Mouse (Mus musculus) E14TG2a.4 (cell line): ENCODE measurements around the gene Fam228a.
A peak's percentile ranks its signal among the peaks of the same experiment; 100 is the strongest.

Experiments
- H3K27me3 ChIP-seq: 2 replicates; pipeline ENCODE4 v1.6.1; 2014; ENCODE audit warnings: low read length, control low read depth; ENCODE audit not compliant: insufficient read depth
- H3K36me3 ChIP-seq: 2 replicates; pipeline ENCODE4 v1.6.1; 2014; ENCODE audit warnings: low read length, control low read depth; ENCODE audit not compliant: insufficient read depth
- H3K4me1 ChIP-seq: replicated peaks from 2 replicates; pipeline ENCODE4 v1.6.1; 2014; ENCODE audit warnings: low read depth, low read length, control low read depth
- H3K4me3 ChIP-seq: replicated peaks from 2 replicates; pipeline ENCODE4 v1.5.1; 2014; ENCODE audit warnings: mild to moderate bottlenecking, low read length
- H3K9me3 ChIP-seq: 2 replicates; pipeline ENCODE4 v1.6.1; 2014; ENCODE audit warnings: low read length, control low read depth
- CTCF ChIP-seq: conservative IDR thresholded peaks from 2 replicates; pipeline ENCODE4 v1.5.1; 2014; ENCODE audit warnings: low read length
- NANOG ChIP-seq: IDR thresholded peaks from 2 replicates; pipeline ENCODE4 v1.6.1; 2014; ENCODE audit warnings: borderline replicate concordance, low read length, mixed read lengths
- POU5F1 ChIP-seq: IDR thresholded peaks from 2 replicates; pipeline ENCODE4 v1.6.1; 2014; ENCODE audit warnings: low read length, borderline replicate concordance

Fam228a gene

GRCm38 (mm10) chr12:4732332-4732731, 5.9 kb downstream of the Fam228a start:
- 0 out of 2 replicates have a peak, but pooled peaks cover 3% of the 10 kb centered on the region for H3K4me1 ChIP-seq
- H3K27me3 ChIP-seq, result no peaks in the 10 kb centered on the region
- no peak overlapping the region for H3K4me3 ChIP-seq
- H3K9me3 ChIP-seq, result no peaks in the 10 kb centered on the region
- H3K36me3 ChIP-seq, result no peaks in the 10 kb centered on the region
- no peak for TF ChIP-seq NANOG
- TF ChIP-seq POU5F1, result no peak
- TF ChIP-seq CTCF, result no peak

- Histone ChIP-seq H3K27me3 (no peaks in the 10 kb centered on the region), H3K9me3 (no peaks in the 10 kb centered on the region), H3K4me1 (0 out of 2 replicates have a peak, but pooled peaks cover 3% of the 10 kb centered on the region), H3K4me3 (no peak overlapping the region), H3K36me3 (peaks cover 3% of the 10 kb centered on the region; the same call in 1 of the 2 replicates)
- no peak for TF ChIP-seq CTCF
- TF ChIP-seq NANOG, result no peak
- TF ChIP-seq POU5F1, result no peak
Measured at GRCm38 (mm10) chr12:4731629-4732028, 6.6 kb downstream of the Fam228a start.

DNA sequence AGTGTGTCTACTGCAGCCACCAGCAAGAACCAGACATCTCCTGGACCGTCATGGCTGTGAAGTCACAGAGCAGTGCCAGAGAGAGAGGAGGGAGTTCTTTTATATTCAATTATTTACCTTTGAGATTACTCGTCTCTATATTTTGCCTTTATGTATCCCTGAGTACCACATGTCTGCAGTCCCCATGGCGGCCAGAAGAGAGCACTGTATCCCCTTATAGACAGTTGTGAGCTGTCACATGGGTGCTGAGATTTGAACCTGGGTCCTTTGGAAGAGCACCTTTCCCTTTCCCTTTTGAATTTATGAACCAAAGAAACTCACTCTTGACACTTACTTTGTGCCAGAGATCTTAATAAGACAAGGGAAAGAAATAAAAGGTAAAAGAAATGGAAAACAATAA, 9.1 kb downstream of the Fam228a start:
- H3K4me1 ChIP-seq, result 0 out of 2 replicates have a peak, but pooled peaks cover 3% of the 10 kb centered on the region
- H3K4me3 ChIP-seq, result no peak overlapping the region
- no peaks in the 10 kb centered on the region for H3K9me3 ChIP-seq
- TF ChIP-seq CTCF, result peak; percentile 66
- no peak for TF ChIP-seq NANOG
- H3K27me3 ChIP-seq, result no peaks in the 10 kb centered on the region
- peaks cover 13% of the 10 kb centered on the region for H3K36me3 ChIP-seq

DNA sequence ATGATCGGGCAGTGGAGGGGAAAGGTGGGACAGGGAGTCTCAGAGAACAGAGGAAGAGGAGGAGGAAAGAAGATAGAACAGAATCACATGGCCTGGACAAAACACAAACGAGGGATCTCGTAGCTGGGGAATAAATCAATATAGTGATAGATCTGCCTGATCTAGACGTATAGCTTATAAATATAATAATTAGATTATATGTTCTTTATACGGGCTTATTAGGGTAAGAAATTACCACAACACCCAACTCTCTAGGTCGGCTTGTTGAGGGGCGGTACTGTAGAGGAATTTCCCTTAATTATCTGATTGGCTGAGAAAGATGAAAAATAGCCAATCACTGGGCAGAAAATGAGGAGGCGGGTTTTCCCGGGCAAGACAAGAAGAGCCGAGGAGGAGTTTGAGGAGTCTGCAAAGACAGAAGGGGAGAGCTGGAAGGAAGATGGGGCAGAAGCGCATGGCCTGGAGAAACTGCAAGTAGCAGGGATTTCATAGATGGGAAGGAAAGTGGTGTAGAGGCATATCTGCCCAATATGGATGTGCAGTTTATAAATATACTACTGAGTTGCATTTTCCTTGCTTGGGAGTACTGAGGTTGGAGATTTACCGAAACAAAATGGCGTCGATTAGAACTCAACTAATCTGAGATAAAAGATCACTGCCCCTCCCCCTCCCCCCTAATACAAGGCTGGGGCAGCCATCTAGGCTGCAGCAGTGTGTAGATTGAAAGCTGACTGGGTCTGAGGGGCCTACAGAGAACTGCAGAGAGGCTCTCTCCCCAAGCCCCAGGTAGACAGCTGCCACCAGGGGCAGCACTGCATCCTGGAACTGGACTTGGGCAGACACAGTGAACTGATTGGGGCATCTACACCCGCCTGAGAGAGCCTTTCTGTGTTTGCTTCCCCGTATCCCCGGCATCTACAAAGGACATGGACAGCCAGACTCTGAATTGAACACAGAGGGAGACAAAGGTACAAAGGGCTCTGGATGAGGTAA, 18.2 kb downstream of the Fam228a start:
- TF ChIP-seq NANOG, result no peak
- peak; percentile 64 for TF ChIP-seq CTCF
- H3K27me3 ChIP-seq, result peaks cover 19% of the 10 kb centered on the region
- peak overlapping the region; percentile 81 for H3K4me3 ChIP-seq
- H3K9me3 ChIP-seq, result no peaks in the 10 kb centered on the region
- peaks cover 36% of the 10 kb centered on the region for H3K4me1 ChIP-seq
- 0 out of 2 replicates have a peak, but pooled peaks cover 6% of the 10 kb centered on the region for H3K36me3 ChIP-seq

- Histone ChIP-seq H3K4me1 (peaks cover 36% of the 10 kb centered on the region), H3K27me3 (peaks cover 19% of the 10 kb centered on the region), H3K4me3 (peak overlapping the region; percentile 81), H3K36me3 (0 out of 2 replicates have a peak, but pooled peaks cover 6% of the 10 kb centered on the region), H3K9me3 (no peaks in the 10 kb centered on the region)
- TF ChIP-seq CTCF (no peak), POU5F1 (no peak), NANOG (no peak)
Measured at GRCm38 (mm10) chr12:4719066-4719761, 19.0 kb downstream of the Fam228a start.

- Histone ChIP-seq H3K36me3 (peaks cover 13% of the 10 kb centered on the region), H3K9me3 (no peaks in the 10 kb centered on the region), H3K4me3 (peak overlapping the region; percentile 21), H3K4me1 (peaks cover 36% of the 10 kb centered on the region), H3K27me3 (peaks cover 19% of the 10 kb centered on the region)
- TF ChIP-seq NANOG (no peak), CTCF (no peak), POU5F1 (no peak)
Measured at GRCm38 (mm10) chr12:4717417-4717816, 20.8 kb downstream of the Fam228a start.

GRCm38 (mm10) chr12:4715606-4716005, 22.6 kb downstream of the Fam228a start:
- Histone ChIP-seq H3K4me1 (peaks cover 31% of the 10 kb centered on the region), H3K9me3 (no peaks in the 10 kb centered on the region), H3K4me3 (no peak overlapping the region), H3K27me3 (peaks cover 19% of the 10 kb centered on the region), H3K36me3 (peaks cover 16% of the 10 kb centered on the region)
- TF ChIP-seq NANOG (no peak), POU5F1 (no peak), CTCF (no peak)

- no peaks in the 10 kb centered on the region for H3K9me3 ChIP-seq
- TF ChIP-seq CTCF (no peak), POU5F1 (no peak), NANOG (no peak)
- peaks cover 14% of the 10 kb centered on the region for H3K4me1 ChIP-seq
- peaks cover 32% of the 10 kb centered on the region for H3K36me3 ChIP-seq
- H3K4me3 ChIP-seq, result no peak overlapping the region
- H3K27me3 ChIP-seq, result peaks cover 10% of the 10 kb centered on the region
Measured at GRCm38 (mm10) chr12:4713361-4713760, 24.9 kb downstream of the Fam228a start.
